In the genomic region with DNA sequence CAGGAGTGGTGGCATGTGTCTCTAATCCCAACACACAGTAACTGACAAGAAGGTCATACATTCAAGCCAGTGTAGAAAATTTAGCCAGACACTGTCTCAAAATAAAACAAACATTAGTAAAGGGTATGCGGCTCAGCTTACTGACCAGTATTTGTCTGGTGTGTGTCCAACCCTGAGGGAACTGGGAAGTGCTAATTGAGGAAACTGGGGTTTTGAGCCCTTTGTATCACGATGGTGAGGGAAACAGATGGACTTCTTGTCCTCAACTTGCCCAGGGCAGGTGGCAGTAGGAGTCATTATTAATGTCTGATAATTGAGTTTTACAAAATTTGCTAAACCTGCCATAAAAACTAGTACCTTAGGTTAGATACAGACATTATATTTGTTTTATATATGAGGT, we compare ENCODE assay signal across 18 mouse cellular contexts. TPM values are rescaled to one million over a fixed set of nuclear protein-coding genes. Genes with fewer than 3 reads are reported as not detected.
DNase-seq lines count a peak whose midpoint lies in the region; ATAC-seq and TF ChIP-seq lines count a peak whose summit lies in the region.
"Had no signal": no experiment of that assay in that cellular context is flagged by ENCODE, and none has a peak within 500 bp of the region (broad histone marks: within the 10 kb centered on the region; RNA-seq: fewer than 3 reads in every experiment).

No protein-coding gene starts in this region.

- no peak overlapping the region for H3K9ac ChIP-seq in kidney, embryonic 15.5 days
- H3K9ac ChIP-seq: forebrain, embryonic 12.5 days; heart, embryonic 15.5 days; midbrain, embryonic 13.5 days; neural tube, embryonic 15.5 days had no signal

- no peak for TF ChIP-seq POLR2A in kidney, adult 2 months (IDR thresholded peaks at IDR 0.05; ENCODE audit: low read depth, low read length)

- no peak for TF ChIP-seq CTCF in kidney, adult 2 months (conservative IDR thresholded peaks at IDR 0.05; ENCODE audit: insufficient read depth, insufficient read length, low read depth, low read length)

- no peaks in the 10 kb centered on the region for H3K27me3 ChIP-seq in kidney, adult 2 months (replicated peaks; ENCODE audit: control insufficient read depth, insufficient read depth, low read length)
- no peaks in the 10 kb centered on the region for H3K27me3 ChIP-seq in kidney, embryonic 15.5 days
- H3K27me3 ChIP-seq in megakaryocyte, embryonic 14.5 days (replicated peaks), result no peaks in the 10 kb centered on the region
- H3K27me3 ChIP-seq: forebrain, embryonic 12.5 days; heart, embryonic 15.5 days; midbrain, embryonic 13.5 days; neural tube, embryonic 15.5 days had no signal

- ATAC-seq in kidney, embryonic 15.5 days (replicated peaks; ENCODE audit: low FRiP score), result no peak
- ATAC-seq: hindbrain, embryonic 16.5 days; midbrain, embryonic 13.5 days had no signal

- WGBS in kidney, adult 2 months, result 16% methylated on average over 2 of the region's 2 CpGs
- WGBS in kidney, embryonic 15.5 days, result 46% methylated on average over 2 of the region's 2 CpGs

- H3K36me3 ChIP-seq in kidney, adult 2 months (ENCODE audit: control insufficient read depth, insufficient read depth, low read length), result no peaks in the 10 kb centered on the region; the same call in 1 of the 2 replicates
- H3K36me3 ChIP-seq in kidney, embryonic 15.5 days, result peaks cover 9% of the 10 kb centered on the region
- peaks cover 81% of the 10 kb centered on the region for H3K36me3 ChIP-seq in megakaryocyte, embryonic 14.5 days (replicated peaks; ENCODE audit: low read length)

- no peak overlapping the region for H3K4me2 ChIP-seq in kidney, embryonic 15.5 days
- H3K4me2 ChIP-seq: forebrain, embryonic 12.5 days; heart, embryonic 15.5 days; midbrain, embryonic 13.5 days; neural tube, embryonic 15.5 days had no signal

- peaks cover 49% of the 10 kb centered on the region for H3K4me1 ChIP-seq in kidney, adult 2 months (ENCODE audit: control insufficient read depth, insufficient read depth, low read length)
- peaks cover 42% of the 10 kb centered on the region for H3K4me1 ChIP-seq in kidney, embryonic 15.5 days
- peaks cover 95% of the 10 kb centered on the region for H3K4me1 ChIP-seq in megakaryocyte, embryonic 14.5 days

- no peak overlapping the region for H3K4me3 ChIP-seq in kidney, adult 2 months (ENCODE audit: insufficient read depth, low read depth, low read length)
- H3K4me3 ChIP-seq in kidney, embryonic 15.5 days (replicated peaks), result no peak overlapping the region
- peak overlapping the region; percentile 51 for H3K4me3 ChIP-seq in megakaryocyte, embryonic 14.5 days (replicated peaks)
- H3K4me3 ChIP-seq: forebrain, embryonic 12.5 days; heart, embryonic 15.5 days; midbrain, embryonic 13.5 days; neural tube, embryonic 15.5 days had no signal

- peak overlapping the region; percentile 40; the same call in 1 of the 2 replicates for H3K27ac ChIP-seq in kidney, adult 2 months (ENCODE audit: insufficient read depth, low read depth, low read length)
- H3K27ac ChIP-seq in kidney, embryonic 15.5 days, result no peak overlapping the region
- H3K27ac ChIP-seq: heart, embryonic 15.5 days; midbrain, embryonic 13.5 days; neural tube, embryonic 15.5 days had no signal

- H3K9me3 ChIP-seq in kidney, embryonic 15.5 days (replicated peaks), result no peaks in the 10 kb centered on the region
- H3K9me3 ChIP-seq in megakaryocyte, embryonic 14.5 days, result no peaks in the 10 kb centered on the region
- H3K9me3 ChIP-seq: forebrain, embryonic 12.5 days; heart, embryonic 15.5 days; midbrain, embryonic 13.5 days; neural tube, embryonic 15.5 days had no signal

- no peak for DNase-seq in kidney, adult 2 months
- peak; percentile 82 for DNase-seq in 416B (ENCODE audit: low read depth)
- DNase-seq in brain, adult 2 months (ENCODE audit: low read depth, low spot score), result peak; percentile 55
- no peak for DNase-seq in natural killer cell, adult 2 months (ENCODE audit: low spot score in 2 of 2)
- DNase-seq in layer of hippocampus, postnatal 25 days (ENCODE audit: extremely low spot score in 1 of 2, low spot score in 1 of 2), result no peak
- DNase-seq: cerebellum, adult 9-10 months; heart, postnatal 4 days; kidney, adult 18-20 months; kidney, postnatal 14 days; right cerebral cortex, postnatal 14 days; thymus, postnatal 4 days had no signal

RNA-seq across cellular contexts. Expression of a gene that starts 16.9 kb away (rescaled TPM):
- polyA plus RNA-seq in kidney, adult 2 months (2012; rRNA removed), result 0.63 and 0.94 TPM in 2 replicates
- 3.1 and 4.0 TPM in 2 replicates for polyA plus RNA-seq in kidney, embryonic 15.5 days (2015; fragmentation: Nextera tagmentation; extraction: Ambion mirVana)
- not detected in 2 replicates for polyA plus RNA-seq in megakaryocyte, embryonic 14.5 days (2012; ENCODE audit: insufficient read depth, low replicate concordance)
- 1 to 10 TPM; 1.6 to 1.7 TPM for total RNA-seq in layer of hippocampus, postnatal 25 days (2021)

RNA-seq across cellular contexts. Expression of a gene that starts 17.9 kb away (rescaled TPM):
- 92.2 and 97.3 TPM in 2 replicates for polyA plus RNA-seq in kidney, adult 2 months (2012; rRNA removed)
- 43.6 and 47.3 TPM in 2 replicates for polyA plus RNA-seq in kidney, embryonic 15.5 days (2015; fragmentation: Nextera tagmentation; extraction: Ambion mirVana)
- polyA plus RNA-seq in megakaryocyte, embryonic 14.5 days (2012; ENCODE audit: insufficient read depth, low replicate concordance), result 23.4 and 34.8 TPM in 2 replicates
- 10 to 100 TPM; 69.7 to 82.2 TPM for total RNA-seq in layer of hippocampus, postnatal 25 days (2021)

RNA-seq across cellular contexts. Expression of a gene that starts 19.0 kb away (rescaled TPM):
- polyA plus RNA-seq in kidney, adult 2 months (2012; rRNA removed), result 0.86 and 0.91 TPM in 2 replicates
- polyA plus RNA-seq in kidney, embryonic 15.5 days (2015; fragmentation: Nextera tagmentation; extraction: Ambion mirVana), result 0.75 and 0.85 TPM in 2 replicates
- polyA plus RNA-seq in megakaryocyte, embryonic 14.5 days (2012; ENCODE audit: insufficient read depth, low replicate concordance), result 1.2 and 1.4 TPM in 2 replicates
- 10 to 100 TPM in 1 of 2 experiments, 1 to 10 TPM in 1; 6.0 to 10.8 TPM for total RNA-seq in layer of hippocampus, postnatal 25 days (2021)

Comparison
In these comparisons a context has a peak if more than half of its experiments do, and no peak if none do; other contexts are left out.
1. DNase-seq: peak in 416B (single experiment) and brain, adult 2 months (single experiment); none in kidney, adult 2 months (single experiment), natural killer cell, adult 2 months (0 of 2) and layer of hippocampus, postnatal 25 days (0 of 2).